Mouse (Mus musculus): ENCODE results near the gene Padi6. TPM values are rescaled to one million over a fixed set of nuclear protein-coding genes. Genes with fewer than 3 reads are reported as not detected.
A peak's percentile ranks its signal among the peaks of the same experiment; 100 is the strongest.

The Padi6 gene
- polyA plus RNA-seq, 1 experiment = not detected

GRCm38 (mm10) chr4:140707615-140708014 lies 34.8 kb downstream of the Padi6 start:
- no peak for TF ChIP-seq TAL1 (IDR thresholded peaks at IDR 0.05; ENCODE audit: low read length)
- no peaks in the 10 kb centered on the region for H3K27me3 ChIP-seq (ENCODE audit: control insufficient read depth)
- H3K4me3 ChIP-seq (replicated peaks) = no peak overlapping the region
- peaks cover 95% of the 10 kb centered on the region for H3K36me3 ChIP-seq (ENCODE audit: control insufficient read depth)
- no peaks in the 10 kb centered on the region for H3K9me3 ChIP-seq (ENCODE audit: control insufficient read depth, low read length)
- peaks cover 55% of the 10 kb centered on the region for H3K4me1 ChIP-seq (ENCODE audit: control insufficient read depth)

DNA sequence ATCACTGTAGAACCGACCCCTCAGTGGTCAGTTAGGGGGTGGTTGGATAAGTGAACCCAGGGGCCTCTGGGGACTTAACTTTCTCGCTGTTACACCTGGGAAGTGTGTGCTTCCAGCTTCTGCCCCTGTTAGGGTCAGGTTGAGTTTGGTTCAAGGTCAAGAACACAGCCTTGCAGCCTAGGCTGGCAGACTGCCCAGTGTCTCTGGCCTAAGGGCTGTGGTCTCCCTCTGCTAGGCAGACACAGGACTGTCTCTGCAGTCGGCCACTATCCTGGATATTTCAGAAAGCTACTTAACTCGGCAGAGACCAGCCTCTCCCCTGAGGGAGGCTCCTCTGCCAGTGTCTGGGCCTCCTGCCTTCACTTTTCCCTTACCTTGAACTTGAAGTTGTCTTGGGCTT lies 38.3 kb downstream of the Padi6 start:
- peak overlapping the region; percentile 89 for H3K4me3 ChIP-seq (replicated peaks)
- H3K27me3 ChIP-seq (ENCODE audit: control insufficient read depth) = no peaks in the 10 kb centered on the region
- H3K9me3 ChIP-seq (ENCODE audit: control insufficient read depth, low read length) = no peaks in the 10 kb centered on the region
- H3K36me3 ChIP-seq (ENCODE audit: control insufficient read depth) = peaks cover 60% of the 10 kb centered on the region
- TF ChIP-seq GATA1 (IDR thresholded peaks at IDR 0.05; ENCODE audit: low read length) = no peak
- TF ChIP-seq TAL1 (IDR thresholded peaks at IDR 0.05; ENCODE audit: low read length) = no peak
- H3K4me1 ChIP-seq (ENCODE audit: control insufficient read depth) = peaks cover 71% of the 10 kb centered on the region

DNA sequence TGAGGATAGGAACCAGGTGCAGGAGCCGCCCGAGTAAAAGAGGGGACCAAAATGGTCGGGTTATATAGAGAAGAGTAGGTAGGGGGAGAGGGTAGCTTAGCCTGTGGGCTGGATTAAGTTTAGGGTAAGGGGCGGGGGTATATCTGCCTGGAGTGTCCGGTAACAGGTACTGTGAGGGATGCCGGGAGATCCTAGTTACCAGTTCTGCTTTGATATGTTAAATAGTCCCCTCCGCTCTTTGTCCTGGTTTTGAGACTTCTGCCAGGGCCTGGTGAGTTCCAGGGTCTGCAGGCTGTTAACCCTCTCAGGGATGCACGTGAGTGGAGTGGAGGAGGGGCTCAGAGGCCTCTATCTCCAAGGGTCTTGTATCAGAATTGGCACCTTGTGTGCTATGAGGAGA lies 38.8 kb downstream of the Padi6 start:
- peaks cover 55% of the 10 kb centered on the region for H3K36me3 ChIP-seq (ENCODE audit: control insufficient read depth)
- TF ChIP-seq GATA1 (IDR thresholded peaks at IDR 0.05; ENCODE audit: low read length) = no peak
- TF ChIP-seq TAL1 (IDR thresholded peaks at IDR 0.05; ENCODE audit: low read length) = no peak
- H3K4me3 ChIP-seq (replicated peaks) = peak overlapping the region; percentile 89
- H3K27me3 ChIP-seq (ENCODE audit: control insufficient read depth) = no peaks in the 10 kb centered on the region
- peaks cover 75% of the 10 kb centered on the region for H3K4me1 ChIP-seq (ENCODE audit: control insufficient read depth)
- H3K9me3 ChIP-seq (ENCODE audit: control insufficient read depth, low read length) = no peaks in the 10 kb centered on the region

DNA sequence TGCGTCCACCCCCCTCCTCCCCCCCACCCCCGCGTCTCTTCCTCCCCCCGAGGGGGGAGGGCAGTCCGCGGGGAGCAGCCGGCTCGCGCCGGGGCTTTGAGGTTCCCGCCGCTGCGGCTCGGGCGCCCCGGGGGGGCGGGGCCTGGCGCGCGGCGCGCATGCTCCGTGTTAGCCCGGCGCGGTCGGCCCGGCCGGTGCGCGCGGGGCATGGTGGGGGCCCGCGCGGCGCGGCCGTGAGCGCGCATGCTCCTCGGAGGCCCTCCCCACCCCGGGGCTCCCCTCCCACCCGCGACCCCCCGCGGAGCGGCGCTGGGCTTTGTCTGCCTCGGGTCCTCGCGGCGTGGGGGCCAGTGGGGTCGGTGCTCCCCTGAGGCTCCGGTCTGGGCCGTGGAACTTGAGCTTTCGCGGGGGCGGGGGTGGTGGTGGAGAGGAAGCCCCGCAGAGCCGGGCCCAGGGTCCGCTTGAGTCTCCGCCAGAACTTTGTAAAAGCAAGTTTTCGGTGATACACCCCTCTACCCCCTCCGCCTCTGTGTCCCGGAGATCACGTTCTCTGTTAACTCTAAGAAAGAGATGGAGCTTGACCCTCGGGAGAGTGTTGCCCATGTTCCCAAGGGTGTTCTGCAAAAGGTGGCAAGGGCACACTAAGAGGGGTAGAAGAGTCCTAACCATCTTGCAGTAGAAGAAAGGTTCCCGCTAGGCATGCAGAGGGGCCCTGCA lies 39.7 kb downstream of the Padi6 start:
- TF ChIP-seq GATA1 (IDR thresholded peaks at IDR 0.05; ENCODE audit: low read length) (no peak), TAL1 (IDR thresholded peaks at IDR 0.05; ENCODE audit: low read length) (no peak)
- Histone ChIP-seq H3K4me3 (replicated peaks) (peak overlapping the region; percentile 89), H3K36me3 (ENCODE audit: control insufficient read depth) (peaks cover 46% of the 10 kb centered on the region), H3K27me3 (ENCODE audit: control insufficient read depth) (no peaks in the 10 kb centered on the region), H3K9me3 (ENCODE audit: control insufficient read depth, low read length) (no peaks in the 10 kb centered on the region), H3K4me1 (ENCODE audit: control insufficient read depth) (peaks cover 77% of the 10 kb centered on the region)

- H3K4me3 ChIP-seq (replicated peaks) = peak overlapping the region; percentile 89
- TF ChIP-seq GATA1 (IDR thresholded peaks at IDR 0.05; ENCODE audit: low read length) = no peak
- no peak for TF ChIP-seq TAL1 (IDR thresholded peaks at IDR 0.05; ENCODE audit: low read length)
- H3K4me1 ChIP-seq (ENCODE audit: control insufficient read depth) = peaks cover 72% of the 10 kb centered on the region
- no peaks in the 10 kb centered on the region for H3K9me3 ChIP-seq (ENCODE audit: control insufficient read depth, low read length)
- no peaks in the 10 kb centered on the region for H3K27me3 ChIP-seq (ENCODE audit: control insufficient read depth)
- peaks cover 38% of the 10 kb centered on the region for H3K36me3 ChIP-seq (ENCODE audit: control insufficient read depth)
Observed at GRCm38 (mm10) chr4:140701716-140702561, 40.5 kb downstream of the Padi6 start.

- Histone ChIP-seq H3K27me3 (ENCODE audit: control insufficient read depth) (no peaks in the 10 kb centered on the region), H3K4me1 (ENCODE audit: control insufficient read depth) (peaks cover 76% of the 10 kb centered on the region), H3K4me3 (replicated peaks) (peak overlapping the region; percentile 89), H3K9me3 (ENCODE audit: control insufficient read depth, low read length) (no peaks in the 10 kb centered on the region), H3K36me3 (ENCODE audit: control insufficient read depth) (peaks cover 32% of the 10 kb centered on the region)
- TF ChIP-seq TAL1 (IDR thresholded peaks at IDR 0.05; ENCODE audit: low read length) = no peak
- TF ChIP-seq GATA1 (IDR thresholded peaks at IDR 0.05; ENCODE audit: low read length) = no peak
Observed at GRCm38 (mm10) chr4:140701049-140701715, 41.3 kb downstream of the Padi6 start.

GRCm38 (mm10) chr4:140700269-140701018 lies 42.0 kb downstream of the Padi6 start, which contains the start of gene Rcc2:
Gene Rcc2 (plus strand): TSS chr4:140700541.
- no peaks in the 10 kb centered on the region for H3K9me3 ChIP-seq (ENCODE audit: control insufficient read depth, low read length)

DNA sequence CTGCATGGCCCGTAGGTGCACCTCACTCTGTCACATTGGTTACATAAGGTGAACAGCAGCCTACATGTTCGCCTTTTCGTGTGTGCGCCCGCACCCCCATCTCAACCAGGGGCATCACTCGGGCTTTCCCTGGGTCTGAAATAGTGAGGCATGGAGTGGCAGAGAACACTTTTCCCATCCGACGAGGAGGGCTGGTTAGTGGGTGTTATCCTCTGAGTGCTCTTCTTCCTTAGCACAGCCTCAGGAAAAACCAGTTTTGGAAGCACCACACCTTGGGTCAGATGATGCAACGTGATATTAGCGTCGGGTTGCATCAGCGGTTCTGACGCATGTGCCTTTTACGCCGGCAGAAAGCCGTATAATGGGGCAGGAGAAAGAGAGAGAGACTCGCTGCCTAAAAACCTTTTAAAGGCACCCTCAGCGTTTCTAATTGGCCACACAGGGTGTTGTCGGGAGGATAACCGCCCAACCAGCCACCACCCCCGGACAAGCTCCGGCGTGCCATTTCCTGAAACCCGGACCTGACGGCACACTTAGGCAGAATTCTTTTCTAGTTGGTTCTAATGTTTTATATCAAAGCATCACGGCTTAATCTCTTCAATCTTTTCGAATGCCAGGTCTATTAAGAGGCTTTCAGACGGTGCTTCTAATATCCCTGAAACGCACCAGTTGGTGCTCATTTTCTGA lies 42.9 kb downstream of the Padi6 start:
- no peak; the same call in 1 of the 2 replicates for TF ChIP-seq GATA1 (IDR thresholded peaks at IDR 0.05; ENCODE audit: low read length)
- no peak for TF ChIP-seq TAL1 (IDR thresholded peaks at IDR 0.05; ENCODE audit: low read length)
- Histone ChIP-seq H3K4me1 (ENCODE audit: control insufficient read depth) (peaks cover 76% of the 10 kb centered on the region), H3K36me3 (ENCODE audit: control insufficient read depth) (peaks cover 18% of the 10 kb centered on the region), H3K9me3 (ENCODE audit: control insufficient read depth, low read length) (no peaks in the 10 kb centered on the region), H3K27me3 (ENCODE audit: control insufficient read depth) (no peaks in the 10 kb centered on the region), H3K4me3 (replicated peaks) (peak overlapping the region; percentile 89)

More at GRCm38 (mm10) chr4:140700269-140701018, 42.0 kb downstream of the Padi6 start, which contains the start of gene Rcc2:
- H3K36me3 ChIP-seq (ENCODE audit: control insufficient read depth) = peaks cover 24% of the 10 kb centered on the region
- H3K27me3 ChIP-seq (ENCODE audit: control insufficient read depth) = no peaks in the 10 kb centered on the region
- peaks cover 76% of the 10 kb centered on the region for H3K4me1 ChIP-seq (ENCODE audit: control insufficient read depth)
- TF ChIP-seq GATA1 (IDR thresholded peaks at IDR 0.05; ENCODE audit: low read length) = no peak
- TF ChIP-seq TAL1 (IDR thresholded peaks at IDR 0.05; ENCODE audit: low read length) = no peak
- H3K4me3 ChIP-seq (replicated peaks) = peak within 1 kb of the TSS; percentile 89

All from erythroblast, embryonic 14.5 days (primary cell).